Mouse (Mus musculus) CD4-positive, CD25-positive, alpha-beta regulatory T cell, adult 4 months (primary cell): ENCODE data around the gene Thrb. TPM values are rescaled to one million over a fixed set of nuclear protein-coding genes. Genes with fewer than 3 reads are reported as not detected.

Experiments
- ATAC-seq: one replicate; pipeline ENCODE4 v1.8.0; 2017
- polyA plus RNA-seq, 2 experiments: library from polyadenylated mRNA; unstranded; fragments of 100-300 nt; shearing (Covaris generic); gene quantifications; one replicate each; pipeline ENCODE4 v1.2.1; 2017

Thrb gene
- 1 to 10 TPM; 3.0 to 3.5 TPM for polyA plus RNA-seq

GRCm38 (mm10) chr14:17659686-17660328 lies at the start of gene Thrb:
TSS of gene Thrb (plus strand) at chr14:17660261.
- ATAC-seq: peak; percentile 57

- no peak for ATAC-seq
These were observed 38.4 kb upstream of the Thrb start for GRCm38 (mm10) chr14:17621671-17622070.

GRCm38 (mm10) chr14:17623936-17624335 lies 36.1 kb upstream of the Thrb start:
- ATAC-seq: no peak

DNA sequence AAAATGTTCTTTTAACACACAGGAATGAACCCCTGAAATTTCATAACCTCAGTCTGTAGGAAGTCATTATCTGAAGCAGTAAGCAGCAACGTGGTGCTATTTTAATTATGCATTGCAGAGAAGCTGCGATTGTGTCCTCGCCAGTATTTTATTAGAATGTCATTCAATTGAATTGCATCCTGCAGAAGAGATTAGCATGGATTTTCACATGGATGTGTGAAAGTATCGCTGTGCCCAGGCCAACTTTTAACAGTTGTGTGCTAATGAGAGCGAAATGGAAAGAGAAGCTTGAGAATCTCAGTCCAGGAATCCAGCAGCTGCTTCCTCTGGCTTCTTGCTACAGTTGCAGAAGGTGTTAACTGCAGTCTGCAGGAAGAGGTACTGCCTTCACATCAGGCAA lies 30.8 kb upstream of the Thrb start:
- no peak for ATAC-seq

- ATAC-seq: no peak
These were observed 27.1 kb upstream of the Thrb start for GRCm38 (mm10) chr14:17632887-17633522.

- ATAC-seq: no peak
These were observed 23.1 kb upstream of the Thrb start for GRCm38 (mm10) chr14:17636971-17637370.

DNA sequence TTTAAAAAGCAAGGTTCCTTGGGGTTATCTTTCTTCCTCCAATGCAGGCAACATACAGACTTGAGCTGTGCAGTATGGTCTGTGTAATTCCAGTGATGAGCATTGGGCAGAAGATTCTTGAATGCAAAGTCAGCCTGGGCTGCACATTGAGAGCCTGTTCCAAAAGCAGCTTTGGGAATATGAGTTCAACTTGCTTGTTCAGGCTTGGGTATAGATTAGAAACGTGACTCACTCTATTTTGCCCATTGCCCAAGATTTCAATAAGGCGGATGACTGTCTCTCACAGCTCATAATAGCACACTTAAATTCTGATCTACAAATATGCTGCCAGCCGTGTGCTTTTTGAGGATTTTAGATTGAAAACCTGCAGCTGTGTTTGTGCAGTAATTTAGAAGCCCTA lies 18.3 kb upstream of the Thrb start:
- no peak for ATAC-seq

GRCm38 (mm10) chr14:17655084-17655483 lies 5.0 kb upstream of the Thrb start:
- ATAC-seq: no peak

DNA sequence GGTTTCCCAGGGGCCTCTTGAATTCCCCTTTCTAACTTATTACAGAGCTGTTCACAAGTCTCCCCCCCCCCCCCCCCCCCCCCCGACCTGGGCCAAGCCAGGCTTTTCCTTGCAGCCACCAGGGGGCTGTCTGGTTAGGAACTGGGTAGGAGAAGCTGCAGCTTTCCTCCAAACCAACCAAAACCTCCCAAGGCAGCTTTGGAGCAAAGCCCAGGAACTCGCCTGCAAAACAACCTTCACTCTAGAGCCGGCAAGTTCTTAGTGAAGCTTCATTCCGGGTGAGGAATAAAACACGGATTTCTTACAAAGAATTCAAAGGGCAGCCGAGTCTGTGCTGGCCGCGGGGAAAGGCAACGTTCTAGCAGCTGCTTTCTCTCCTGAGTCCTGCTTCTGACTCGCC lies 1.0 kb upstream of the Thrb start:
- peak; percentile 68 for ATAC-seq

DNA sequence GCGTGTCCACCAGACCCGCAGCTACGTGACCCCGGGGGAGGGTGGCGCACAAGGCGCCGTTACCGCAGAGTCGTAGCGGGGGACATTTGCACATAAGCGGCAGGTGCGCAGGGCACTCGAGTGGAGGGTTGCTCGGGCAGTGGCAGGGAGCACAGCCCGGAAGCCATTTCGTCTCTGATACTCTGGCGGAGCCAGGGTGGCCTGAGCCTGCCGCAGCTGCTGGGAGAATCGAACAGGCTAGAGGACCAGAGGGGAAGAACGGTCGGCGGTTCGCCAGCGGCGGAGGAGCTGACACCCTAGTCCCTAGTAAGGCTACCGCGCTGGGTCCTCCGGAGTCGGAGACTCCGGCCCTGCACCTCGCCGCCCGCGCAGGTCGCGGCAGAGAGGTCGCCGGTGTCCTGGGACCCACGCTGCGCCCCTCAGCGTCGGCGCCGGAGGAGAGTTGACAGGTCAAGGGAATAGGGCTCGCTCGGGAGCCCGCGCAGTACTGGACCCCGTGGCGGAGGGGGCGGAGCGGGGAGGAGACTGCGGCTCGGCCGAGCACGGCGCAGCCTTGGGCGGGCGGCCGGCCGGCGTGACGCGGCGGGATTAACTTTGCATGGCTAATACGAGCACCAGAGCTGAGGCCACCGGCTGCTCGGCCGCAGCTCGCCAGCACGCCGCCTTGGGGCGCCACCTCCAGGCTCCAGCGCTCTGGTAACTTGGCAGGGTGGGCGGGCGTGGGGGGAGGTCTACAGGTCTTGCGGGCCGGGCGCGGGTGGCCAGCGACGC lies 453 bp downstream of the Thrb start:
- ATAC-seq: peak; percentile 51

DNA sequence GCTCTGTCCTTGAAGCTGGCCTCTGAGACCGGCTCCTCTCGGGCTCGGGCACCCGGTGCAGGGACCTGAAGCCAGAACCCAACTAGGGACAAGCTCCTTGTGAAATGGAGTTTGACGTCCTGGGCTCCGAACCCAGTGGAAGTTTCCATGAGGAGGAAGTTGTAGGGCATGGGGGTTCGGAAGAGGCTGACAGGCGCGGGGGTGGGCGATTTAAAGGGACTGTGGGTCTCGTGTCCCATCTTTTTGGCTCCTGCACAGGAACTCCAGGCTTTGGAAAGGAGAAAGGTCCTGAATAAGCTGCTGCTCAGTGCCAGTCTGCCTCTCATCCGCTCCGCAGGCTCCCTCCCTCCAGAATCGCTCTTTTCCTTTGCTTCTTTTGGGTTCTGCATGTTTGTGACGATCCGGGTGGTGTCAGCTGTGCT lies 1.1 kb downstream of the Thrb start:
- no peak for ATAC-seq

DNA sequence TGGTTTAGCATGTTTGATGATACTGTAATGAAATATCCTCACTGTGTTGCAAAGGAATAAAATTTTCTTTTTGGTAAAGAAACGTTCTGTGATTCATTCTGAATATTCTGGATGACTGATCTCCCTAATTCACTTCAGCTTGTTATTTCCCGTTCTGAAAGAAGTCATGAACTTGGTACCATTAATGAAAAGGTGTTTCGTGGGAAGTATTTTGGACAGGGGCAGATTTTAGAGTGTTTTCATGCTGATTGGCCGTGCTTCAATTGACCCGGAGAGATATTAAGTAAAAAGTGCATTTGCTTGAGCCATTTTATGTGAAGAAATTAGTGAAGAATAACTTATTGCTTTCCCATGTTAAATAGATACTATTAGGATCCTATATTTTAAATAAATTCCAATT lies 2.0 kb downstream of the Thrb start:
- ATAC-seq: no peak

DNA sequence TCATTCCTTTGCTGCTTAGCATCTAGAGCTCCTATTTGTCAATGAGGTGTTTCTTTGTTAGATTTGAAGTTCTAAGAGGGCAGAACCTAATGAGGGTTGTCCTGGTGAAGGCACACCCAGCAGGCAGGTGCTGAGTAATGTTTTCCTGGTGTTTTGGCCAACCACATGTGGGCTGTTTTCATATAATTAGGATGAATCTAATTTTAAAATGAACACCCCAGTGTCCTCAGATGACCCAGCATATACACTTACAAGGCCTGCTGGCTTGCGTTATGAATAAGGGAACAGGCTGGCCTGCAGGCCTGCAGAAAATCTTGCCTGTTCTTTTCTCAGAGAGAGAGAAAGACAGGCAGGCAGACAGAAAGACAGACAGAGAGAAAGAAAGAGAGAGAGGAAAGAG lies 14.3 kb downstream of the Thrb start:
- ATAC-seq: no peak

- ATAC-seq: no peak
These were observed 15.2 kb downstream of the Thrb start for GRCm38 (mm10) chr14:17675214-17675613.

DNA sequence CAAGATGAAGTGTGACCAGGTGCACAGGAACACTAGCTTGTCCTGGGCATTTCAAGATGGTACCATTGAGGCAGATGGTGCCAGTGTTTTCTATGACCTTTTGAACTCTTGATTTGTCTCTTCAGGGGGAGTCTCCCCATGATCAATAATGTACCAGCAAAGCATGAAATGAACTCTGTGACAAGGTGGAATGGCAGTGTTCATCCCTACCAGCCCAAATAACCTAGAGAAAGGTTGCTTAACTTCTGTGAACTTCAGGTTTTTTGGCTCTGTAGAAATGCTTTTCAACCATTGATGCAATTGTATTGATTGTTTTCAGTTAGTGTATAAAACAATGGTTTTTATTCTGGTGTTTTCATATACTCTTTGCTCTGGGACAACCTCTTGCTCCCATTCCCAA lies 21.4 kb downstream of the Thrb start:
- ATAC-seq: no peak

DNA sequence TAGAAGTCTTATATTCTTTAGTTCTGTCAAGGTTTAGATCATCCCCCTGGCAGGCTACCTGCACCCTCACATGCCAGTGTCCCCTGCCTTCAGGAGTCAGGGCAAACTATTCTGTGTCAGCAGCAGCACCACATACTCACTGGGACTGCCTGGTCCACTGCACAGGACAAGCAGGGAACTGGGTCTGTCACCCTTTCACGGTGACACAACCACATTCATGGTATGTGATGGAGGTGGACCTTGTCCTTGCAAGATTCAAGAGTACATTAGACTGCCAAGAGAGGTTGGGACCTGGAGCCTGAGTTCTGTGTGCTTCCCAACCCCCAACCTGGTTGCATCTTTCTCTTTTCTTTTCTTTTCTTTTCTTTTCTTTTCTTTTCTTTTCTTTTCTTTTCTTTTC lies 24.8 kb downstream of the Thrb start:
- no peak for ATAC-seq

- no peak for ATAC-seq
These were observed 25.4 kb downstream of the Thrb start for GRCm38 (mm10) chr14:17685491-17685890.

GRCm38 (mm10) chr14:17686939-17687338 lies 26.9 kb downstream of the Thrb start:
- no peak for ATAC-seq

GRCm38 (mm10) chr14:17691246-17691645 lies 31.2 kb downstream of the Thrb start:
- ATAC-seq: no peak

DNA sequence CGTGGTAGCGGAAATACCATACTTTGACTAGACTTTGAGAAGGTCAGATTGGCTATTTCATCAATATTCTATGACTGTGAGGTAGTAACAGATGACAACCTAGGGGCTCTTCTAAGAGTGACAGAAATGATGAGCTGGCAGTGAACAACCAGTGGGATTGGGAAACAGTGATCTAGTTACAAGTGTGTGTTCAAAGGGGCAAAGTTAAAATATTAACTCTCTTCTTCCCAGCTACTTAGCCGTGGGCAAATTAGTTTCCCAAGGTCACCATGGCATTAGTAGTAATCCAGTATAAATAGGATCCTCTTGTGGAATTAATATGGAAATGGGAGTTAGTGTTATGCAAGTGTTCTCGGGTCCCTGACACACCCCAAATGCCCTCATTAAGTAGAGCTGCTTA lies 35.5 kb downstream of the Thrb start:
- ATAC-seq: no peak

DNA sequence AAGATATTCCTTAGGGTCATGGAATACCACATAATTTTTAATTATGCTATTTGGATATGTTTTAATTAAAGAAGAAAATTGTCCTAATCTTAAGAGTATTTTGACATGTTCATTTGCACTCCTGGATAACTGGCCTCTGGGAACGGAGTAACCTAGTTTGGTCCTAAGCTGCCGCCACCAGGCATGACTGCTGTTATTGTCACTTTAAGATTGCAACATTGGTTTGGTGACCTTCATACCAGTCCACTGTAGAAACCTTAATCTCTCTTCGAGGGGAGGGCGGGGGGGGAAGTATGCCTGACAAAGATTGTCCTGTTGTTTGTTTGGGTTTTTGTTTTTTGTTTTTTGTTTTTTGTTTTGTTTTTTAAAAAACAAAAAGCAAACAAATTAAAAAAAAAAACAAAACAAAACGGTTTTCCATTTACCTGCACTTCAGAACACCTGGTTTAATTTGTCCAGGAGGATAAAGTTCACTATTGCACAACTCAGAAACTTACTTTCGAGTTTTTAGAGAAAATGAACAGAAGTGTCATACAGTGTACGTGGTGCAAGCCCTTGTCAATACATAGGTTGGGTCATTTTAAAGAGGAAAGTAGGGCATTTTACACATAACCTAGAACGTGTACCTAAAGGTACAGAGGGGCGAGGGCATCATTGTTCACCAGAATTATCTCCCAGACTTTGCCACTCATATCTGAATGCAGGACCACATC lies 38.0 kb downstream of the Thrb start:
- ATAC-seq: no peak

DNA sequence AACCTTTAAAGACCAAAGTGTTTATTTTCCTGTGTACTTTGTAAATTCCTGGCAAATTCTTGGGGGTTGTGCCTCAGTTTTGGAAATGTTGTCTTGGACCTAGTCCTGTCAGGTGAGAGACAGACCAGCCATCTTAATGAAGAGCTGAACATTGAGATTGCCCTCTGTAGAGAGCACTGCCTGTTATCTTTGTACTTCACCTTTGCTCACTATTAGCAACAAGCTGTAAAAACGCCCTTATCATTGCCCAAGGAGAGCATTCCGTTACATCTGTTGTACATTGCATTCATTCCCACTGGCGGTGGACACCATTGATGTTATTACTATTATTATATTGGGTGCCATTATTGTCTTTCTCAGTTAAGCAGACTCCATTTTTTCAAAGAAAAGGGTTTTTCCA lies 40.2 kb downstream of the Thrb start:
- no peak for ATAC-seq

DNA sequence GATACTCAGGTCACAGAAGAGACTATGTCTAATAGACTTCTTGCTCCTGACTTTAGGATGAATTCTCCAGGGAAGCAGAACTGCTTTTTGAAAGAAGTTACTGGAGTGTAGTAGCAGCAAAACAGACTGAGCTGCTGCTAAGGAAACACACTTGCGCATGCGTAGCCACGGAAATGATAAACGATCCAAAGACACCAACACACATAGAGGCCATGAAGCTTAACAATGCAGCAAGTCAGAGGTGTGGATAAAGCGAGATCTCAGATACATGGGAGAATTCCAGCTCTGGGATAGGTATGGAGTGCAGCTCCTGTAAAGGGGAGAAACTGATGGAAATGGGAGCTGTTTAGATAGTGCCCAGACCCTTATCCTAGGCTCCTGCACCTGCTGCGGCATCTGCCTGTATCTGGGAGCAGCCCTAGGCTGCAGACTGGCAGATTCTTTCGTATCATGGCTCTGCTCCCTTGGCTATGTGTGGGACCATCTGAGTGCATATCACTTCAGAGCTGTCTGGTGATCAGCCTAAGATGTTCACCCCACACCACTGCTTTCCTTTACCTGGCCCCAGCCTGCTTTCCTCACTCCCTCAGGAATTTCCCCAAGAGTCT lies 53.3 kb downstream of the Thrb start:
- no peak for ATAC-seq
